Mouse (Mus musculus) heart, adult 11 months (tissue): ENCODE measurements around the gene Olfr1496.
A peak's percentile ranks its signal among the peaks of the same experiment; 100 is the strongest.
"Not testable (repeated sequence)": the region's sequence is repeated elsewhere in the genome, so short reads cannot be mapped to it uniquely, and the experiment has no call there.

Experiments used
- DNase-seq: peaks from one replicate; pipeline ENCODE4 v3.0.0; 2022

Gene Olfr1496

DNA sequence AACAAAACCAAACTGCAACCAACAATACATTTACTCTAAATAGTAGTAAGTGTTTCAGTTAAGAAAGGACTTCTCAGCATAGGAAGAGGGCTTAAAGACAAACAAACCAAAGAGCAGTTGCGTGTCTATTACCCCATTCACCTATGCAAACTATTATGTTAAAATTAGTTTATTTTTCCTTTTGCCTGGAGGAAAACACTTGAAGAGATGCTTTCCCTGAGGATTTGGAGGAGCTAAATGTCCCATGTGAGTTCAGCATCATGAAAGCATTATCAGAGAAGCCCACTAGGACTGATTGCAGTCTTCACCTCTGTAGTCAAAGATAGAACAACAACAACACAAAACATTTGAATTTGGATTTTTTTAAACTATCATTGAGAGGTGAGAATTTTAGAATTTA lies at the start of gene Olfr1496:
Olfr1496 (plus strand) TSS at position 301 of the 400 bp plus-strand sequence.
- no peak for DNase-seq

DNA sequence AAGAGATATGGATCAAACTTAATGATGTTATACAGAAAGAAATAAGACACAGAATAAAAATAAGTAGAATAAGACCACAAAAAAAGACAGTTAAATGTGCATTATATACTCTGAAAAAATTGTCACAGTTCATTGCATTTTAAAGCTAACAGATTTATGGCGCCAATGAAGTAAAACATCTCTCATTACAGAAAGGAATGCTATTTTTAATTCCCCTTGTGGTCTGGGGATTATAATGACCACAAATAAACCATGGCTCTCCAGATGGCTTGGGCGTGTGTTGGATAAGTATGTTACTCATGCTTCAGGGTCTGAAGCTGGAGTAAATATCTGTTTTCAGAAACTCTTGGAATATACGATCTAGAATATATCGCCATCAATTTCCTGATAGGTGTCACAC lies 38.2 kb upstream of the Olfr1496 start, which contains the start of gene Olfr1494:
Olfr1494 (plus strand) TSS at position 301 of the 400 bp plus-strand sequence.
- DNase-seq = no peak

DNA sequence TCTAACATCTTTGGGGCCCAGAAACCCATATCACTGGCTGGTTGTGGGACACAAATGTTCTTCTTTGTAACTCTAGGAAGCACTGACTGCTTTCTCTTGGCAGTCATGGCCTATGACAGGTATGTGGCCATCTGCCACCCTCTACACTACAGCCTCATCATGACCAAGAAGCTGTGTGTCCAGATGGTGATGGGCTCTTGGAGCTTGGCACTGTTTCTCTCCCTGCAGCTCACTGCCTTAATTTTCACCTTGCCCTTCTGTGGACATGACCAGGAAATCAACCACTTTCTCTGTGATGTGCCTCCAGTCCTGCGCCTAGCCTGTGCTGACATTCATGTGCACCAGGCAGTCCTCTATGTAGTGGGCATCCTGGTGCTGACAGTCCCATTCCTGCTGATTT lies 28.3 kb upstream of the Olfr1496 start:
- no peak for DNase-seq

DNA sequence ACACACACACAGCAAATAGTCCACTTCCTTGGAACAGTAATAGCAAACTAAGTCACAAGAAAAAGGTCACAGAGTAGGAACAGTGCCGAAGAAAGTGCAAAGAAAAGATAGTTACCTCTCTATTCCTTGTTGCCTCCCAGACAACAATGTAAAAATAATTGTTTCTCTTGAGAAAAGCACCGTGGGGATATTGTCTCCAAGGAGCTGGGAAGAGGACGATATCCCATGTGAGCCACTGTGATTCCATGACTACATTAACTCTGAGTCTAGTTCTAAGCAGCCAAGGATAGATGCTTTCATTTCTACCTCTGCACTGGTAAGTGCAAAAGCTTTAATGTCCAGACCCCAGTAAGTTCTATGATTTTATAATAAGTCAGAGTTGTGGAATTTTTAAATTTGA lies 13.4 kb upstream of the Olfr1496 start, which contains the start of gene Olfr1495:
Olfr1495 (plus strand) TSS at position 301 of the 400 bp plus-strand sequence.
- DNase-seq = no peak

DNA sequence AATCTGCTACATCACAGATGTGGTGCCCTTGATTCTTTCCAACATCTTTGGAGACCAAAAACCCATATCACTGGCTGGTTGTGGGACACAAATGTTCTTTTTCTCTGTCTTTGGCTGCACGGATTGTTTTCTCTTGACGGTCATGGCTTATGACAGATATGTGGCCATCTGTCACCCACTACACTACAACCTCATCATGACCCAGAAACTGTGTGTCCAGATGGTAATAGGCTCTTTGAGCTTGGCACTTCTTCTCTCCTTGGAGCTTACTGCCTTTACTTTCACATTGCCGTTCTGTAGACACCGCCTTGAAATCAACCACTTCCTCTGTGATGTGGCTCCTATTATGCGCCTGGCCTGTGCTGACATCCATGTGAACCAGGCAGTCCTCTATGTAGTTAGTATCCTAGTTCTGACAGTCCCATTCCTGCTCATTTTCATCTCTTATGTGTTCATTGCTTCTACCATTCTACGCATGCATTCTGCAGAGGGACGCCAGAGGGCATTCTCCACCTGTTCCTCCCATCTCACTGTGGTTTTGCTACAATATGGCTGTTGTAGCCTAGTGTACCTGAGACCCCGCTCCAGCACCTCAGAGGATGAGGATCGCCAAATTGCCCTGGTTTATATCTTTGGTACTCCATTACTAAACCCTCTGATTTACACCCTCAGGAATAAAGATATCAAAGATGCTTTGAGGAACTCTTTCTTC lies 9.0 kb upstream of the Olfr1496 start:
- DNase-seq = peak; percentile 59

DNA sequence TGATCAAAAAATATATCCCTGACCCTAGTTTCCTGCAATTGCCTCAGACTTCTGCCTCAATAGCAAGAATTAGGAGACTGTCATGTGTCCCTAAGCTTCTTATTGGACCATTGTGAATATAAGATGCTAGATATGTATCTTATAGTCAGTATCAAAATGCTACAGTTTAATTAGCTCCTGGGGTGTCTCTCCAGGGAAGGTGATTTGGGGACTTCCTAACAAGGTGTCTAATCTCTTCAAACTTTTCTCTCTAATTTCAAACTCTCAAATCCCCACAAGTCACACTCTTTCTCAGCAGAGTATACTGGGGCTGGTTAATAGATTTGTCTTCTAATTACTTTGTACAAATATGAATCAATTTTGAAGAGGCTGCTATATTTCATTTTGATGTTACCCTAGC lies 20.4 kb downstream of the Olfr1496 start, which contains the start of gene Olfr1497:
Olfr1497 (minus strand) TSS at position 101 of the 400 bp plus-strand sequence.
- DNase-seq = no peak

DNA sequence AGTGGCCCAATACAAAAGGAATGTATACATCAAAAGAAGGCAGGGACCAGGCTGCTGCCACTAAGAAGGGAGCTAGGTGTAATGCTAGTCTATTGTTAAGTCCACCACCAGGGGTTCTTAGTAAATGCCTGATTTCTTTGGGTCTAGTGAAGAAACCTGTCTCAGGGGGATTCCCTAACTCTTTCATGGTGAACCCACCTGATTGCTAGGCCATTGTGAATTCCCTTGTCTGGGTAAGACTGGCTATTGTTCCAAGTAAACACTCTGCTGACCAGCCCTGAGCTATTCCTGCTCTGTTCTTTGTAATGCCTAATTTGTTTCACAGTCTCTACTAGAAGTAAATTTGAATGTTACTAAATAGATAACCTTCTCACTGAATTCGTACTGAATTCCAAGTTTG lies 27.8 kb downstream of the Olfr1496 start:
- DNase-seq = not testable (repeated sequence)

DNA sequence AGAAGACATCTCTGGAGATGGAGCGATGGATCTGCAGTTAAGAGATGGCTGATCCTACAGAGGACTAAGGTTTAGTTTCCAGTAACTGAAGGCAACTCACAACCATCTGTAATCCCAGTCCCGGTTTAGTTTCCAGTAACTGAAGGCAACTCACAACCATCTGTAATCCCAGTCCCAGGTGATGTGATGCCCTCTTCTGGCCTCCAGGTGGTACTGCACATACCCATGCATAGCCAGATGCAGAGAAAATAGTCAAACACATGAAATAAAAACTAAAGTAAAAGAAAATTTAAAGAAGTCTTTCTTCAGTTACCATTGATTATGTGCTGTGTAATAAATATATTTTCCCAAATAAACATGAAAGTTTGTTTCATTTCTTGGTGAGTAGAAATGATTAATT lies 35.1 kb downstream of the Olfr1496 start:
- no peak for DNase-seq

DNA sequence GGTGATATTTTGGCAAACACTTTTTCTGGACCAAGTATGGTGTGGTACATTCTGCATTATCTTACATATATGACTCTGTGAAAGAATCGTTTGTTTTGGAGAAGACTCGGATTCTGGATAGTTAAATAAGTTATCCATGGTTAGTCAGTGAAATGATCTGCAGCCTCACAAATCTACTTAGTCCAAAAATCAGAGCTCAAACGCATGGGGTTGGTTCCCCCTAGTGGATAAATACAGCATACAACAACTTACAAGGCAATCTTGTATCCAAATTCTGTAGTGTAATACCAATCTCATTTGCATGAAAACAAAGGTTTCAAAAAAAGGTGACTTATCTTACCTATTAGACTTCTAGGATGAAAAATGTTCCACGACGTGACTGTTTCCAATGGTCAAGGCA lies 41.1 kb downstream of the Olfr1496 start:
- DNase-seq = no peak

DNA sequence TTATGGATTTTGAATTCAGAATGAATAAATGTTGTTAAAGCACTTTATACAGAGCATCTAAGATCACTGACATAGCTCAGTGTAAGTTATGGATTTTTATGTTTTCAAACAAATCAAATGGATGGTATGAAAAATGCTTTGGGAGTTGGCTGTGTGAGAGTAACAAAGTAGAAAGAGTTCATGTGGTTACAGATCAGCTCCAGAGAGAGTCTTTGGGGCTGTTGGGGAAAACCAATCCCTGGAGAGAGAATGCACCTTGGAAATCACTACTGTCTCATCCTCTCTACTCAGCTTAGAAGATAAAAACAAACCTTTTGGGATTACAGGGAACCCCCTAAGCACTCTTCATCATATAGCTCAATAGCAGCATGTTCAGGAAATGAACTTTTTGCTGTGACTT lies 41.7 kb downstream of the Olfr1496 start, which contains the start of gene Olfr1499:
Olfr1499 (minus strand) TSS at position 101 of the 400 bp plus-strand sequence.
- no peak for DNase-seq

DNA sequence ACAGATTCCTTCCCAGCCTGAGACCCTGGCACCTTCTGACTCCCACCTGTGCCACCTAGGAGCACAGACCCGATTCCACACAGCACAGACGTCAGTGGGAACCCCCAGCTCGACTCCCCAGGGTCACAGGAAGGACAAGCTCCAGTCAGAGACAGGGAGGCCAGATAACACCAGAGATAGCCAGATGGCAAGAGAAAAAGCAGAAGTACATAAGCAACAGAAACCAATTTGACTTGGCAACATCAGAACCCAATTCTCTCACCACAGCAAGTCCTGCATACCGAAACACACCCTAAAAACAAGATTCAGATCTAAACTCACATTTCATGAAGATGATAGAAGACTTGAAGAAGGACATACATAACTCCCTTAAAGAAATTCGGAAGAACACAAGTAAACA lies 43.2 kb downstream of the Olfr1496 start:
- peak; percentile 81 for DNase-seq

DNA sequence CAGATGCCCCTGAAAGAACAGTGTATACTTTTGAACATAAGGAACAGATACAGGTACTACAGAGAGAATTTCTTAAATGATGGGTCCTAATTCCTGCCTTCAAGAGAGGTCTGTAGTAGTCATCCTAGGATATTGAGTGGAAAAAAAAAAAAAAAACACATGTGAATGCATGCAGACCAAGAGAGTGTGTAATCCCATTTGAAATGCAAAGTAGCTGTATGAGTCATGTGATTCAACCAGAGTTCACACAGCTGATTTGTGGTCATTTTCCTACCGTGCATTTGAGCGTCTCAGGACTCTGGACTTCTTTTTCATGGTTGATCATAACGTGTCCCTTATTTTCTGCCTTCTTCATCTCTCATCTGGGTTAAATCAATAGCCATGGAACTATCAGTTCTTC lies 50.8 kb downstream of the Olfr1496 start:
- no peak for DNase-seq

DNA sequence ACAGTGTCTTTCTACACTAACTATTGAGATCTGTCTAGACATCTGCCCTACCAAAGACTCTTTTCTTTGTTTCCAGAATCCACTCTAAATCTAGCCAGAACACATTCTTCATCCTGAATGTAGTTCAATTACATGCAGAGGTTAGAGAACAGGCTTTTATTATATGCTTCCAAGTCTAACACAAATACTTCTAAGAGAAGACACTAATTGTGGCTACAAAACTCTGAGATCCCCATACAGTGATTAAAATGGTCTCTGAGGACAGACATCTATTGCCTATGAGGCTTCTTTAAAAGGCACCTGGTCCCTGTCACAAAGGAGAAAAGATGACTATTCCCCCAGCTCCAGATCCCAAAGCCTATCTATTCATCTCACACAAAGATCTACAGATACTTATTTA lies 52.7 kb downstream of the Olfr1496 start, which contains the start of gene Olfr1500:
Olfr1500 (minus strand) TSS at position 101 of the 400 bp plus-strand sequence.
- DNase-seq = no peak
